Mouse (Mus musculus) megakaryocyte, embryonic 14.5 days (primary cell): ENCODE results near the gene Zdhhc21. TPM values are rescaled to one million over a fixed set of nuclear protein-coding genes. Genes with fewer than 3 reads are reported as not detected.

Experiments
- H3K27me3 ChIP-seq: replicated peaks from 2 replicates; pipeline ENCODE3; 2012; ENCODE audit warnings: inconsistent platforms
- H3K36me3 ChIP-seq: replicated peaks from 2 replicates; pipeline ENCODE3; 2012; ENCODE audit warnings: low read length, inconsistent platforms, mixed read lengths
- H3K4me1 ChIP-seq: 2 replicates; pipeline ENCODE4 v1.6.1; 2012; ENCODE audit warnings: inconsistent platforms
- H3K4me3 ChIP-seq: replicated peaks from 2 replicates; pipeline ENCODE3; 2012; ENCODE audit warnings: moderate library complexity, mild to moderate bottlenecking, inconsistent platforms
- H3K9me3 ChIP-seq: 2 replicates; pipeline ENCODE4 v1.6.1; 2012; ENCODE audit warnings: inconsistent platforms
- FLI1 ChIP-seq: IDR thresholded peaks from 2 replicates; pipeline ENCODE4 v1.6.1; 2012; ENCODE audit warnings: low read length, inconsistent platforms, mixed read lengths
- GATA1 ChIP-seq: IDR thresholded peaks from 3 replicates; pipeline ENCODE4 v1.6.1; 2012; ENCODE audit warnings: mixed read lengths, low read length, inconsistent platforms, borderline replicate concordance
- polyA plus RNA-seq: library from polyadenylated mRNA; stranded (reverse); fragments of >175 nt; gene quantifications from 2 replicates; pipeline ENCODE4 v1.2.3, GENCODE M21; 2012; ENCODE audit warnings: low replicate concordance; ENCODE audit not compliant: insufficient read depth

Zdhhc21 gene
- polyA plus RNA-seq, 1 experiment, result 0.32 TPM

DNA sequence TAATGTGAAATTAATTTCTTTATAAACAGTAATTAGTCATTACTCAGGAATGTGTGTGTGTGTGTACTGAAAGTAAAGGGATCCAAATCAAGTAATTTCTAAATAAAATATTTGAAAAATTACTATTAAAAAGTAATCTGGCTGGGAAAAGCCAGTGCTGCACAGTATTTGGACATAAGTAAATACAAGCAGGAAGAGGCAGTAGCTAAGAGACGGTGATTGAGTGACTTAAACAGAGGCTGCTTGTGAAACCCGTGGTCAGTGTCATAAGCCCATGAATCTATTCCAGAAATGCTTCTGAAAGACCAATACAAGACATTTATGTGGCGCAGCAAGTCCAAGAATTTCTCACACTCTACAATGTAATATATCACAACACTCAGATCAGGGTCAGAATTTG is 21.6 kb upstream of the Zdhhc21 start:
- Histone ChIP-seq H3K27me3 (no peaks in the 10 kb centered on the region), H3K4me3 (no peak overlapping the region), H3K9me3 (0 out of 2 replicates have a peak, but pooled peaks cover 7% of the 10 kb centered on the region), H3K4me1 (no peaks in the 10 kb centered on the region), H3K36me3 (no peaks in the 10 kb centered on the region)
- no peak for TF ChIP-seq FLI1
- no peak for TF ChIP-seq GATA1

DNA sequence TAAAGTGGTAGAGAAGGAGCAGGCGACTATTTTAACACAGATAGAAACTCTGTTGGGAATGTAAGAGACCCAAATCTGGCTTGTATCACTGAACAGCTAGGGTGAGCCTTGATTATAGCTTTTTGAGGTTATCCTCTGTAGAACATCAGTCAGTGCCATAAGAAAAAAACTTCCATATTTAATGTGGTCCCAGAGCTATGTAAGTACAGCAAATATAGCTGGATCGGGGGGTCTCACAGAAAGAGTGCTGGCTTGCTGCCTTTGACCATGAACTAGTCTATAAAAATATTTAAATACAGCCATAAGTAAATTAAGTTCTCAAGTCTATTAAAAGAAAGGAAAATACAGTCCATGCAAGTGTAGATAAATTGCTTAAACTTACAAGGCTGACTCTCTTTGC is 20.5 kb upstream of the Zdhhc21 start:
- TF ChIP-seq GATA1, result no peak
- TF ChIP-seq FLI1, result no peak
- H3K4me3 ChIP-seq, result no peak overlapping the region
- no peaks in the 10 kb centered on the region for H3K4me1 ChIP-seq
- no peaks in the 10 kb centered on the region for H3K27me3 ChIP-seq
- 0 out of 2 replicates have a peak, but pooled peaks cover 7% of the 10 kb centered on the region for H3K9me3 ChIP-seq
- H3K36me3 ChIP-seq, result no peaks in the 10 kb centered on the region

DNA sequence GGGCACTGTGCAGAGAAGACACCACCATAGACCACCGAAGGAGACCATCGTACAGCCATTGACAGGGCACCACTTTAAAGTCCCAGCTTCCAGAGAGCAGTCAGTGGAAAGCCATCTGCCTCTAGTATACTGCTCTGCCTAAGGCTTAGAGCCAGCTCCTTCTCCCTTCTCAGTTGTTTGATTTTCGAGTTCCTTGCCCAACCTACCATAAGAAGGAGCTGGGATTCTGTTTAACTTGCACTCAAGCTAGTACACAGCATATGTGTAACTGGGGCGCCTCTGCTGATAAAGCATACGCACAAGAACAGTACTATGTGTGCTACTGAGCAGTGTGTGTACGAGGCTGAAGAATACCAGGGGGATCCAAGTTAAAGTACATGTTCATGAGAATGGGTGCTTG is 19.4 kb upstream of the Zdhhc21 start:
- Histone ChIP-seq H3K36me3 (no peaks in the 10 kb centered on the region), H3K4me3 (no peak overlapping the region), H3K9me3 (no peaks in the 10 kb centered on the region), H3K4me1 (no peaks in the 10 kb centered on the region), H3K27me3 (no peaks in the 10 kb centered on the region)
- TF ChIP-seq GATA1, result no peak
- TF ChIP-seq FLI1, result no peak

DNA sequence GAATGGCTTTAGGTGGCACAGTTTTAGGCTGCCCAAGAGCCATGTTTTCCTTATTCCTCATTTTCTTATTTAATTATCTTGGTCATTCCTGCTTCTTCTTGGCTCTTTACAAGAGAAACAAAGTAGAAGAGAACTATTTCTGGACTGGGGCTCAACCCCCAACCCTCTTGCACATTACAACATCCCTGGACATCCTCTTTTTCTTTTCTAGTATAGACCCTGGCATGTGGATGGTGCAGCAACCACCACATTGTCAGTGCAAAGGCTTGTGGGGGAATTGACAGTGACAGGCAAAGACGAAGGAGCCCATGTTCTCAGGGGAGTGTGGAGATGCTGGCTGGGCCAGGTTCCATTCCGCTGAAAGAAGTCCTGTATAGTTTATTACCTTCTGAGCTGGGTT is 16.9 kb upstream of the Zdhhc21 start:
- no peak for TF ChIP-seq FLI1
- TF ChIP-seq GATA1, result no peak
- Histone ChIP-seq H3K27me3 (no peaks in the 10 kb centered on the region), H3K36me3 (no peaks in the 10 kb centered on the region), H3K9me3 (no peaks in the 10 kb centered on the region), H3K4me3 (no peak overlapping the region), H3K4me1 (no peaks in the 10 kb centered on the region)

DNA sequence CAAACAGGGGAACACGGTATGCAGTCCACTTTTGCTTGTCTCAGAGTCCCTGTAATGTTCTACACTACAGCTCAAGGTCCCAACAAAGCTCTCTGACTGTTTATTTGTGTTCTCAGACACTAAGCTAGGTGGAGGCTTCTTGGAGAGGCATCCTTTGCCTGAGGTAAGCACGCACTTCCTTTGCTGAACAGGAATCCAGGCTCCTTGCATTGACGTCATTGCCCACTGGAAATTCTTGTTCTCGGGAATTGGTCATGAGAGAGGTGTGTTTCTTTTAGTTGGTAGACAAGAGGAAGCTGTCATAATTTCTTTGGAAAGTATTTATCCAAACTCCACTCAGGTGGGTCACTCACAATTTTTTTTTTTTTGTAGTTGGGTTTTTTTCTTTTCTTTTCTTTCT is 15.8 kb upstream of the Zdhhc21 start:
- Histone ChIP-seq H3K4me3 (no peak overlapping the region), H3K4me1 (peaks cover 4% of the 10 kb centered on the region; the same call in 1 of the 2 replicates), H3K9me3 (no peaks in the 10 kb centered on the region; the same call in 1 of the 2 replicates), H3K36me3 (no peaks in the 10 kb centered on the region), H3K27me3 (no peaks in the 10 kb centered on the region)
- TF ChIP-seq GATA1, result no peak
- TF ChIP-seq FLI1, result no peak

DNA sequence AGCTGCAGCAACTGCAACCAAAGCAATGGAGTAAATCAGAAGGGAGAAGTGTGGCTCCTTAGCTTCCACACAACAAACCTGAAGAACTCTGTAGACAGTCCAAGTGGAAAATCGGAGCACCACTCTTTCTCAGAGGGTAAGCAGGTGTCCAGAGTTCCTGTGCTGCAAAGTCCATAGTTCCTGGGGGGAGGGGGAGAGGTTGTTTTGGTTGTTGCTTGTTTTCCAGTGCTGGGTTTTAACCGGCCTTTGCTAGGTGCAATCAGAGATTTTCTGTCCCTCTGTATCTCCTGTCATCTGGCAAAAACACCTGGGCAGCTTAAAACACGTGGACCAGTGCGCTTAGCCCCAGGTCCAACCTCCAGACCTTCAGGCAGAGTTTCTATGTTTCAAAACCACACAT is 15.0 kb upstream of the Zdhhc21 start:
- Histone ChIP-seq H3K4me1 (peaks cover 4% of the 10 kb centered on the region; the same call in 1 of the 2 replicates), H3K27me3 (no peaks in the 10 kb centered on the region), H3K9me3 (no peaks in the 10 kb centered on the region; the same call in 1 of the 2 replicates), H3K36me3 (no peaks in the 10 kb centered on the region), H3K4me3 (no peak overlapping the region)
- TF ChIP-seq FLI1, result no peak
- no peak for TF ChIP-seq GATA1

DNA sequence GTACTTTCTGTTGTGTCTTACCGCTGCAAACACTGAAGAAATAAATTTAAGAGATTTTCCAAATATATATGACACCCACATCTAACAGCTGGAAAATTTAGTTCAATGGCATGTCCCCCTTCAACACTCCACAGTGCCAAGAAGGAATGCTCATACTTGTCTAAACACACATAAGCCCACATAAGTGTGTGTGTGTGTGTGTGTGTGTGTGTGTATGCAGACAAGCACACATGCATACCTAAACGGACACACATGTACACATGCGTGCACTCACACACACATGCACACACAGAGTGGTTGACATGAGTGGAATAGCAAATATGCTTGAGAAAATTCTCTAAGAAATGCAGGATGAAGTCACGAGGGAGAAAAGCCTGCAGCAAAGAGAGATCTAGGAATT is 12.8 kb upstream of the Zdhhc21 start:
- TF ChIP-seq FLI1 (no peak), GATA1 (no peak)
- no peaks in the 10 kb centered on the region for H3K27me3 ChIP-seq
- no peaks in the 10 kb centered on the region for H3K36me3 ChIP-seq
- H3K9me3 ChIP-seq, result no peaks in the 10 kb centered on the region; the same call in 1 of the 2 replicates
- no peak overlapping the region for H3K4me3 ChIP-seq
- H3K4me1 ChIP-seq, result peaks cover 4% of the 10 kb centered on the region; the same call in 1 of the 2 replicates

DNA sequence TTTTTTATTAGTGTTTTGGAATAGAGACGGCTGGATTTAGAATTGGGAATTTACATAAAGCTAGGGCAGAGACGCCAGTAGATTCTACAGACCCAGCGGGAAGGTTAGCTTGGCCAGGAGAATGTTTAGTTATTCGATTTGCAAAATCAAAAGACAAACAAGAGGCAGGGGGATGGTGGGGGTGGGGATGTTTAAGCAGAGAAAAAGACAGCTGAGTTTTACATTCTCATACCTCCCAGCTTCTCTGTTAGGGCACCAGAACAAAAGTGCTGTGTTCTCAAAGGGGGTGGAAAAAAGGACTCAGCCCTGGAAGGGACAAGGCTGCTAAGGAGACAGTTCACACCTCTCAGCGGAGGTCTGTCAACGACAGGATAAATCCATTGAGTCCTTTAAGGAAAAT is 12.4 kb upstream of the Zdhhc21 start:
- Histone ChIP-seq H3K4me1 (peaks cover 4% of the 10 kb centered on the region; the same call in 1 of the 2 replicates), H3K36me3 (no peaks in the 10 kb centered on the region), H3K9me3 (no peaks in the 10 kb centered on the region; the same call in 1 of the 2 replicates), H3K27me3 (no peaks in the 10 kb centered on the region), H3K4me3 (no peak overlapping the region)
- TF ChIP-seq FLI1 (no peak), GATA1 (no peak)

DNA sequence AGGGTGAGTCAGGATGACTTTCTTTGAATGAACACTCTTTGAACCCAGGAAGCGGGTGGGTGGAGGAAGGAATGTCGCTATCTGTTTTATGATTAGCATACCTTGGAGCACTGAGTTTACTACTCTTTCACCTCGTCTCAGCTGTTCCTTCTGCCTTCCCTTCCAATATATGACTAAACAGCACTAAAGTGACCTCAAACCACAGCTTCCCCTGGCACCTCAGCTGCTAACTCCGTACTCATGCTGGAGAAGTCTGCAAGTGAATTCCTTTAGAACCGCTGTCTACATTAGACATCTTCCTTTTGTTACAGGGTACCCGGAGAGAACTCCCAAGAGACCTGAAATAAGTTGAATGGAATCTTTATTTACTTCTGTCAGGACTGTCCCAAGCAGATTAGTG is 11.2 kb upstream of the Zdhhc21 start:
- H3K4me3 ChIP-seq, result no peak overlapping the region
- H3K4me1 ChIP-seq, result peaks cover 10% of the 10 kb centered on the region; the same call in 1 of the 2 replicates
- no peak for TF ChIP-seq FLI1
- TF ChIP-seq GATA1, result no peak
- H3K27me3 ChIP-seq, result no peaks in the 10 kb centered on the region
- H3K36me3 ChIP-seq, result no peaks in the 10 kb centered on the region
- no peaks in the 10 kb centered on the region; the same call in 1 of the 2 replicates for H3K9me3 ChIP-seq

DNA sequence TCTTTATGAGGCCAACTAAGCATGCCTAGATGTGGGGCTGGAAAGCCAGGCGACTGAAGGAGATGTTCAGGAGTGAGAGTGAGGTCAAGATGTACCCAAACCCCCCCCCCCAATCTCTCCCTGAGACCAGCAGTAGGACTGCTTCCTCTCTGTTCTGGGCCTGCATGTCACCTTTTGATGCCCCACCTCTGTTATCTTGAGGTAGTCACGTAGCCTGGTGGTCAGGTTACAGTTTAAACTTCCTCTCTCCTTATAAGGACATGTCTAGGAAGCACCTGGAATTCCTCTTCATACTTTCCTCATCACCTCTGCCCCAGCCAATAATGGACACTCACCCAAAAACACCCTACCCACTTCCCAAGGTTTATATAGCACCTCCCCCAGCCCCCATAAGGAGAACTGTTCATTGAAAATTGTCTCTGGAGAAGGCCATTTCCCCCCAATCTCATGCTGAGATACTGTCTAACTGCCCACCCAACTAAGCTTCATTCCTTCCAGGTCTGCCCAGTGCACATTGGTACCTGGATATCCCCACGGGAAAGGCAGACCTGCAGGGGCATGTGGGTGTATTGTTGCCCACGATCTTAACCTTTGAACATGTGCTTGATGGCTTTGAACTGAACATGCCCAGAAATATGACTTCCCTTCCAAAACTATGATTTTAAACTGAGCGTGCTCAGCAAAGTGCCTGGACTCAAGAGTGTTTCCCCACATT is 8.1 kb upstream of the Zdhhc21 start:
- Histone ChIP-seq H3K4me1 (peaks cover 10% of the 10 kb centered on the region; the same call in 1 of the 2 replicates), H3K36me3 (no peaks in the 10 kb centered on the region), H3K4me3 (no peak overlapping the region), H3K9me3 (no peaks in the 10 kb centered on the region; the same call in 1 of the 2 replicates), H3K27me3 (peaks cover 3% of the 10 kb centered on the region)
- TF ChIP-seq GATA1 (no peak), FLI1 (no peak)
